Mouse (Mus musculus) E14TG2a.4 (cell line): ENCODE results near the gene Nxpe4.

Experiments used
- CTCF ChIP-seq: conservative IDR thresholded peaks from 2 replicates; pipeline ENCODE4 v1.5.1; 2014; ENCODE audit warnings: low read length
- NANOG ChIP-seq: IDR thresholded peaks from 2 replicates; pipeline ENCODE4 v1.6.1; 2014; ENCODE audit warnings: borderline replicate concordance, low read length, mixed read lengths
- POU5F1 ChIP-seq: IDR thresholded peaks from 2 replicates; pipeline ENCODE4 v1.6.1; 2014; ENCODE audit warnings: low read length, borderline replicate concordance

DNA sequence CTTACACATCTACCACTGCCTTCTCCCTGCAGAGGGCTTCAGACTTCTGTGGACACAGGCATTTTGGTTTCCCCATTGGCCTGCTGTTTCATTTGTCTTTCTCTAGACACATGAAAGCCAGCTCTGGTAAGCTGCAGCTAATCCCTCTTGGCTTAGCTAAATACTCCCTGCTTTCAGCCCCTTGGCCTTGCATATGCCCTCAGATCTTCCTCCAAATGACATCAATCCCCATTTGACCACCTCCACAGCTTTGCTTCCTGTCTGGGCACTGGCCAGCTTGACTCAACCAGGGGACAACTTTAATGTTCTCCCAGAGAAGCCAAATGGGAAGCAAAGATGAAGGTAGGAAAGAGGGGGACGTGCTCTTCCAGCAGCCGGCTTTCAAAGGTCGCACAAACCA, 15.1 kb upstream of the Nxpe4 start:
- TF ChIP-seq CTCF (no peak), NANOG (no peak), POU5F1 (no peak)
